Mouse (Mus musculus) c-Kit-positive CD71-negative TER-119-negative erythroid progenitor cells, embryonic 14.5 days (primary cell): Measurements from ENCODE around the gene En2.

Experiments used
- DNase-seq: peaks from one replicate; pipeline ENCODE4 v3.0.0-alpha.2; 2013; ENCODE audit warnings: low read depth

The En2 gene

DNA sequence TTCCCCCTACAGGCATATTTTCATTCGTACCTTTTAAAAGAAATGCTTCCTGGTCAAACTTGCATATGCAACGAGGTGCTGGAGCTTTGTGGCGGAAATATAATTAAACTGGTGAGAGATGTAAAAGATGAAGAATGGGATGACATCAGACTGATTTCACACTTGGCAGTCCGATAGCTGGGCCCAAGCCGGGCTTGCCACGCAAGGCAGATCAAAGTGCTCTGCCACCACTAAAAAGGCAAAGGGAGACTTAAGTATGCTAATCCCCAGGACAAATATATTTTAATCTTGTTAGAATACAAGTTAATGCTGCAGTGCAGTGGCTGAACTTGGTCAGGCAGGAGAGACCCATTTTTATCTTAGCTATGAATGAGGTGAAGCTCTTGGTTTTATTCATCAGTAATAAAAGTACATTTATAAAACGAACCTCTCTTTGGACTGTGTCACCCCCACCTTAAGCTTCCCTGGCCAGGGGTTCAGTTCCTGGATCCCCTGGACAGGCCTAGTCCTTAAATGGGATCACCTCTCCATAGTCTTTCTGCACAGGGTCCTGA lies 13.8 kb downstream of the En2 start:
- DNase-seq: no peak

DNA sequence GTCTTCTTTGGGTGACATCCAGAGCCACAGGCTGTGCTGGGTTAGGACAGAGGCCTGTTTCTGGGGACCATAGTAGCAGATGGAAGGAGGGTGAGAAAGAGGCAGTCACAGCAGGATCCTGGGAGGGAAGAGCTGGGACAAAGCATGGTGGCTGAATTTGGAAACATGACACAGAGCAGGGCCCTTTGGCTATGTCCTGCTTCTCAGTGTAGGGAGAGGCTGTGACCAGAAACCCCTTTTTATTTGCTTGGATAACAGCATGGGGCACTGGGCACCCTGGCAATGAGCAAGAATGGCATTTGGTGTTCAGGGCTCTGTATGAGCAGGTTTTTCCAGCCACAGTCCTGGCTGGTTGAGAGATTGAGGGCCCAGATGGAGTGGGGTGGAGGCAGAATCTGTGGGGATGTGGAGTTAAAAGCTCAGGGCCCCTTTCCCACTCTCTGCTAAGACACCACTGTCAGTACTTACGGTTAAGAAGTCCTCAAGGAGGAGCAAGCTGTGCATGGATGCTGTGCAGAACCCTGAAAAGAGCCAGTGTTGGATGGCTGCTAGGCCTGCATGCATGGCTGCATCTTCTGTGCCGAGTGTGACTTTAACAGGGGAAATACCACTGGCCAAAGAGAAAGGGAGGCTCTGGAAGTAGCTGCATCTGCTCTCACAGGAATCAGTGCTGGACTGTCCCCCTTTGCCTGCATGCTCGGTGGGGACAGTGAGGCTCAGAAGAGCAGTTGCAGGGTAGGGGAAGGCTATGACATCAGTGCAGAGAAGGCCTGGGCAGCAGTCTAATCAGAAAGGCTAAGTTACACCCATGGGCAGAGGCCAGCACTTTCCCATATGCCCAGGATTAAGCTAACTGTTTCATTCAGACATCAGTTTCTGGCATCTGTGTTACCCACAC lies 26.0 kb downstream of the En2 start:
- DNase-seq: no peak

DNA sequence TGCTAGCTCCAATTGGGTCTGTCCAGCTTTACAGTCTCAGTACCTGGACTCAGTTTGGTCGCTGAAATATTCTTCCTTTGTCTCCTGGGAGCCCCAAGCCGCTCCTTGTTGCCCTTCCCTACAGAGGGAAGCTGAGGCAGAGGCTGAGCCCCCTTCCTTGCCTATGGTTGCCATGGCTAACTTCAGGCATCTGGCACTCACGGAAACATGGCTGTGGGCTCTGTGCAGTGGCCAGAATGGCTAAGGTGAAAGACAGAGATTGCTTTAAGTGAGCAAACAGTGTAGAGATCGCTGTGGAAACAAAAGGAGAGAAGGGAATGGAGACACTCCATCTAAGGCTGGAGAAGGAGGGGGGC lies 26.6 kb downstream of the En2 start:
- no peak for DNase-seq

DNA sequence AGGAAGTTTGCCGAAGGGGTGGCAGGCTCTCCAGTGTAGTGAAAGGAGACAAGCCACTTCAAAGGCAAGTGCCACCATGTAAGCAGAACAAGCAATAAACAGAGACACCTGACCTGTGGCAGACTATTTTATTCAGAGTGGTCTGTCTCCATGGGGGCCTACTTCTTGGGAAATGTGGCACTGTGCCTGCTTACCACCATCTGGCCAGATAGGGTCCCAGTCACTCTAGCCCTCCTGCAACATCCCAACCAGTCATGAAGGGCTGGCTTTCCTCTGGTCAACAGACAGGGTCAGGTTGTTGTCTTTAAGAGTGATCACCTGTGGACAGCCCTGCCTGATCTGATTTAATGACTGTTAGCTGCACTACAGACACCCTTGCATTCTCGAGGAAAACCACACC lies 30.0 kb downstream of the En2 start:
- no peak for DNase-seq

DNA sequence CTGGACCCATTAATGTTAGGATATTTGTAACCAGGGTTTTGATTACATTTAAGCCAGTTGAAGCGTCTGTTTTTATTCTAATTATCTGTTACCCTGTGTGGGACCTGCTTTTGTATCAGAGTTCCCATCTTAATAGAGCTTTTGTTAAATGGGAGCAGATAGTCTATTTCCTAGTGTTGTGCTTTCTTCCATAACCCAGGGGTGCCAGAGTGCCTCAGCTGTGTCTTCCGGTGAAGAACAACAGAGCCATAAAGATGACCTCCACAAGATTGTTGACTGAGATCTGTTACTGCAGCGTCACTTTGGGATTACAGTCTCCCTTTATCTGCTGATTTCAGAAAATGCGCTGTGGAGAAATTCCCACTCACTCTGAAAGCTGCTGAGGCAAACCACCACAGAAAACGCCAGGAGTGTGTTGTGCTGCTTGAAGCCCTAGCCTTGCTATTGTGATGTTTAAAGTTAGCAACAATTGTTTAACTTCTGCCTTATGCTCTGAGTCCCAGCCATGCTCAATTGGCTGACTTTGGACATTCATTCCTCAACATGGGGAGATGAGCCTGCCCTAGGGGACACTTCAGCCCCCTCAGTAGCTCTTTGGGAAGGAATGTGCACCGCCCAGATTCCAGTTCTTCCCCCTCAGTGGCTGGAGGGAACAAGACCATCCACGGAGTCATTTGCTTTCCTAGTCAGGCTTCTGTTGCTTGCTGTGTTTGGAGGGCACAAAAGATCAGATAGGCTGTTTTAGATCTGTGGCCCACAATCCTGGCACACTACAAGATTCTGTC lies 33.8 kb downstream of the En2 start:
- DNase-seq: no peak

DNA sequence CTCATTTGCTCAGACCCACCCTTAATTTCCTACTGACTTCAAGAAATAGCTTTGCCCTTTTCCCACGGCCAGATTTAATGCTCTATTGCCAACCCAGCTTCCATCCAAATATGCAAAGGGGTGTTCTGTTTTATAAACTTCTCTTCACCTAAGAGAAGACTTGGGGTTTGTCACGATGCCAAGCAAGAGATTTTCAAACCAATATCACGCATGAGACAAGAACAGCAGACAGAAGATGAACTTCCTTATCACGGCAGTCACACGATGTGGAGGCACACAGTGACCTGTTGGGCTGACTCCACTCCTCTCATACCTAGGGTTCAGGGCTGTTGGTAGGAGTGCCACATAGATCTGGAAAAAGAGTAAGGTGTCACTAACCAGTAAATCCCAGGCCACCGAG lies 37.6 kb downstream of the En2 start:
- DNase-seq: no peak

DNA sequence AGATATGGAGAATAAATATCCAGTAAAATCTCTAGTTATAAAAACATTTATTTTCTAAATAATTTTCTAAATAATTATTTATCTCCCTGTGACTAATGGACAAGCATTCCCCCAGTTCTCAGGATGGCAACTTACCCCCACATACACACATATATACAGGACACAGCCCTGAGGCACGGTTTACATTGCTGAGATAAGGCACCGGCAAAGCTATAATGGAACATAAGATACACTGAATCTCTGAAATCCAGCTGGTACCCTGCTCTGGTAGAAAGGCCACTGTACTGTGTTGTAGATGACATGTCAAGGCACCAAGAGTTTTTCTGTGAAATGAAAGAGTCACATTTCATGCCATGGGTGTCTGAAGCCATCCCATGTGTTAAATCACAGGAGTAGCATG lies 39.2 kb downstream of the En2 start:
- no peak for DNase-seq

DNA sequence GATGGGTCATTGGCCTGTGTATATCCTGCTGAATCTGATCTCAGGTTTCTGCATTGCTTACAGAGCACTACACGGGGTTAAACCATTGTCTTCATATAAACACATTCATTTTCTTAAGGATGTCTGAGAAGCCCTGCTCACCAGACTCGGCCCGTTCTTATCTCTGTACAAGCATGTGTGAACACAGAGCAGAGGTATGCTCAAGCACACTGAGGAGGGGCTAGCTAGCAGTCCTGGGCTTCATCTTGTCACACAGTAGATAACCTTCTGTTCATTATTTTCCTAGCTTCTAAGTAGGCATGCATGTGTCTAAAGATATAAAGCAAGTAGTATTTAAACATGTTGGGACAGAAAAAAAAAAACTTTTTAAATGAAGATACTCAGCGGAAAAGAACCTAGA lies 41.0 kb downstream of the En2 start:
- DNase-seq: no peak

DNA sequence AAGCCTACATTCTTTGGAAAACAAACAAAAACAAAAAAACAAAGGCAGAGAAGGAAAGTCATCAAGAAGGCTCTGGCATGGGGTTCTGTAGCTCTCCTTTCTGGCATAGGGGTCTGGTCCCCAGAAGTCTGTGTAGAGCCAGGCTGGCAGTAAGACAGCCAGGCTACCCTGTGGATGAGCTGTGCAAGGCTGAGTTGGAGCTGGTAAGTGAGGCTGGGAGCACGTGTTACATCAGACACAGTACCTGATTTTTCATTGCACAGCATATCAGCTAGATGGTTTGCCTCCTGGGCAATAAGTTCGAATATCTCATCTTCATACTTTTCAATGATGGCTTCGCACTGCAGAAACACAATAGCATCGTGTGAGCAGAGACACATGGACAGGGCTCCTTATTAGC lies 41.5 kb downstream of the En2 start:
- no peak for DNase-seq

DNA sequence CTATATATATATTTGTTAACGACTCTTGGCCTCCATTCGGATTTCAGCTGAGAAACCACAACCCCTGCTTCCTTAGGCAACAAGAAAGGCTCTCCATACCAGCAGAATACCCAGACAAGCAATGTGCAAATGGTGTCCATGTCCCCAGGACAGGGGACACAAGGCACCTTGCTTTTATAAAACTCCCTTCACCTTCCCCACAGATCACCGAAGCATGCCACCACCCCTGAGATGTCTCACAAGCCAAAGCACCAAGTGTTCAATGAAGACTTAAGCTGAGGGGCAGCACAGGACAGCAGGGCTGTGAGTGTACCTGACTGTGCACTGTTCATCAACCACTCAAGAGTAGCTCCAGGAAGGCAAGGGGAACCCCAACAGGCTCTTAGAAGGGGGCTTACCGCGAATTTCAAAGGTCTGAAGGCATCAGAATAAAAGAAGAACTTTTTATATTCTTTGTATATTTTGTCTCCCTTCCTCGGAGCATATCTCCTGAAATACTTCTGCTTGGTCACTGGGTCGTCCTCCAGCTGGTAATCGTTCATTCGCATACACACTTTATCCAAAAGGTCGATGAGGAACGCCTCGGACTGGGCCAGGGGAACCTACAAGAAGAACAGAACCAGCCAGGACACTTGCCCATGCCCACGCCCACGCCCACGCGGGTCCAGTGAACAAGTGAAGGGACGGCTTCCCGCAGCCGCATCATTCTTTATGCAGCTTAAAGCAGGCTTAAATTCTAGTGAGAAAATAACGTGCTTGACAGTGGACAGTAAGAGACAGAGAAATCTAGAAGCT lies 43.4 kb downstream of the En2 start:
- DNase-seq: no peak

DNA sequence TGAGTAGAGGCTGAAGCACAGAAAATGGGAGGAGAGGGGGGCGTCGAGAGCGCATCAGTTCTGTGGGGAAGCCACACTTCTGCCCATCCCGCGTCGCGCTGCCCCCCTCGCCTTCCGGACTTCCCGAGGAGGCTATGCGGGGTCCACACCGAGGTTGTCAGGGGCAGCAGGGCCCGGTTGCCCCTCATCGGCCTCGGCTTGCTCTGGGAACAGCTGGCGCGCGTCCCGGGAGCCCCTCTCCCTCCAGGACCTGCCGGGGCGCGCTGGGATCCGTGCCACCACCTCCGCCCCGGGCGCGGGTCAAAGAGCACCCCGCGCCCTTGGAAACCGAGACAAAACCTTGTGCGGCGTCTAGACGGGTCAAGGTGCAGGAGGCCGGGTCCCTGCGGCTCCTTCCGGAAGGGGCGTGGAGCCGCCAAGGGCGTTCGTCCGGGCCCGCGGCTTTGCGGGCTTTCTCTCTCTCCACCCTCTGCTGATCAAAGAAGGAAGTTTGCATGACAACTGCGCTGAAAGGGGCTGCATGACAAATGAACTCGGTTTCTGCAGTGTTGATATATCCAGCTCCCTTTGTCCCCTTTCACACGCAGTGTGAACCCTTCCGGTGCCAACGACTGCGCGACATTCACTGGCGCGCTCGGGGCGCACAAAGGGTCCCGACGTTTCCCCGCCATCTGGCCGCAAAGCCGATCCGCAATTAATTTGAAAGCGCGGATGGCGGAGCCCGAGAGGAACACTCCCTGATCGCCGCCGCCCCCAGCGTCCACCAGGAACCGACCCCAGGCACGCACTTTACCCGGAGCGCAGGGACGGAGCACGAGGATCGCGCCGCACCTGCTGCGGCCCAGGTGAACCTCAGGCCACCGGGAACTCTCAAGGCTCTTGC lies 44.3 kb downstream of the En2 start:
- no peak for DNase-seq

DNA sequence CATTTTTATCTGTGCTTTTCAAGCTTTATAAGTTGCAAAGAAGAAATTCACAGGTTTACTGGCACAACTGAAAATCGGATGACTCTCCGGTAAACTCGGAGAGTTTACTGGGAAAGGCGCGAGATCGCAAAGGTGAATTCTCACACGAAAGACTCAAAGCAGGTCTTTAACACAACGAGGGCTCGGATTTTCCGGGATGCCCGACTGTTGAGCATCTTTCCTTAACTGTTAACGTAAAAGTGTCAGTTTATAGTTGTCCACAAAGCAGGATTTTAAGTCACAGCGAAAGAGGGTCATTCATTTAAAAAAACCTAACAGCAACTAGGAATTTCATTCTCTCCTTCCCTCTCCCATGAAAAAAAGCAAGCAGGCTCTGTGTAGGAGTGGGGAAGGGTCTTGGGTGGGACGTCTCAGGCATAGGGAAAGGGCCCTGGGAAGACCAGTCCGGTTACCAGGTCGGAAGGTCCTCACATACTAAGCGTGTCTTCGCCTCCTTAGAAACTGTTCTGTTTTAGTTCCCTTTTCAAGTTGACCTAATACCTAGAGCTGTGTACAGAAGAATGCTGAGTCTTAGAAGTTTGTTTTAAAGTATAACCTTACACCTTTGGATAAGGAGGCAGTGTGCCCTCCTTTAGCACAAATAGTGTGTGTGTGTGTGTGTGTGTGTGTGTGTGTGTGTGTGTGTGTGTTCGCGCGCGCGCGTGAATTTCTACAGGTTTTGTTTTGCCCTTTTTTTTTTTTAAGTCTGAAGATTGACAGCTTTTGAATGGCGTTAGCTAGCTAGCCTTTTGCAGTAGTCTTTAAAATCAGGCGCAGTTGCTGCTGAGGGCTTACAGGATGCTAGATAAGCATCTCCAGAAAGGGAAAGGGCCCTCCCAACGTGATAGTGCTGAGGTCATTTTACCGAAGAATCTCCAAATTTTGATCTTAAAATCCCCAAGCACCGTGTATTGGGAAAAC lies 45.4 kb downstream of the En2 start:
- DNase-seq: no peak

DNA sequence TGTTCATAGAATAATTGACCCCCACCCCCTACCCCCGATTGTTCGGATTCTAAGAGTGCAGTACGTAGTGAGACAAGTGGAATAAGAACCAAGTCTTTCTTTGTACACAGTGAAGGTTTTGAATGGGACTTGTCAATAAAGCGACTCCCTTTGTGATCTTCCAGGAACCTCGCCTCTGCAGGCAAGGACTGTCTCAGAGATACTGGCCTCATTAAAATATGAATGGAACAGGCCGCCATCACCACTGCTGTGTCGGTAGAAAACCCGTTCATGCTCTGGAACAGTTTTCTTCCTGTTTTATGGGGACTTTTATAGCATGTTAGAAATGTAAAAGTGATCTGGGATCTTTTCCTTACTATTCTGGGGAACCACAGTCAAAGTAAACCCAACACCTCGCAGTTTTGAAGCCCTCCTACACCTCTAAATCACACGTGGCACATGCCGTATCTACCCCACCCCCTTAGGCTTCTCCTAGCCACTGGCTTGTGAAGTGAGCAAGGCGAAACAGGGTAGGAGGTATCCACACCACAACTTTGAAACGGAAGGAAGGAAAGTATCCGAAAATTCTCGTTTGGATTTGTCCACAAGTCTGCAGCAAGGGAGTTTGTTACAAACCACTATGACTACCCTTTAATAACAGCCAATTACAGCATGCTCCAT lies 46.3 kb downstream of the En2 start:
- no peak for DNase-seq

DNA sequence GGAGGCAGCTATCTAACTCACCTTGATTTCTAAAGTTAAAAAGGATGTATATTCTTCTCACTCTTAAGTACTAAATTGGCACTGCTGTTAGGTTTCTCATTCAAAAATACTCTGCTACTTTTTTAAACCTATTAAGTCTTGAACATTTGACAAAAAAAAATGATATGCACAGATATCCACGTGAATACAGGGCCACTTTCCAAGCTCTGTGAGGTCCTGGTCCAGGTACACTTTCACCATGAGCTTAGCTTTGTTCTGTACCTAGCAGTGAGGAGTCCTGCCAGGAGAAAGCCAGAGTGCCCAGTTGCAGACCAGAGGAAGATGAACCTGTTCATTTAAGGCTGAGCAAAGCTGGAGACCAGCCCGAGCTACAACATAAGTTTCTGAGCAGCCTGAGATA lies 47.9 kb downstream of the En2 start:
- no peak for DNase-seq

DNA sequence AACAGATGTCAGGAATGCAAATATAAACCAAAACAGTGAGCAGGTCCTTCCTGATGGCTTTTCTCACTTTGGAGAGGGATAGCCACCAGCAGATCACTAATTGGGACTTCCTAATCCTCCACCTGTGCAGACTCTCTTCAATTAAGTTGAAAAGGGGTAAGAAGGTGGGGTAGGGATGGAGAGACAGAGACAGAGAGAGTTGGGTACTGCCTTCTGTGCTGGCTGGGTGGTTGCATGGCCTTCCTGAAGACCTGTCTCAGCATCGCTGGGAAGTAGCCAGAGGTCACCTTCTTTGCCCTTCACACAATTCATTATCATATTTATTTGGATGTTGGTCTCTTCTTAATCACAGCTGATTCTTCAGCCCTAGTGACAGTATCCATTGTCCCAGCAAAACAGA lies 54.1 kb downstream of the En2 start:
- no peak for DNase-seq
